Mouse (Mus musculus): Measurements from ENCODE around the gene Man2b2. TPM values are rescaled to one million over a fixed set of nuclear protein-coding genes. Genes with fewer than 3 reads are reported as not detected.

Gene Man2b2
- polyA plus RNA-seq, 1 experiment from 2014 or later, result 12.2 TPM

GRCm38 (mm10) chr5:36775317-36775716, 55.1 kb downstream of the Man2b2 start:
- Histone ChIP-seq H3K27ac (ENCODE audit: low read depth, low read length) (no peak overlapping the region), H3K9ac (ENCODE audit: low read length) (no peak overlapping the region), H3K27me3 (ENCODE audit: control insufficient read depth, insufficient read depth, low read length) (no peaks in the 10 kb centered on the region), H3K36me3 (ENCODE audit: control insufficient read depth, insufficient read depth, low read length) (no peaks in the 10 kb centered on the region), H3K9me3 (ENCODE audit: control insufficient read depth, low read length) (no peaks in the 10 kb centered on the region; the same call in 1 of the 2 replicates), H3K4me2 (ENCODE audit: low read depth, low read length, severe bottlenecking) (no peak overlapping the region), H3K4me1 (replicated peaks; ENCODE audit: control insufficient read depth, insufficient read depth, low read length) (peaks cover 3% of the 10 kb centered on the region; the same call in 1 of the 2 replicates), H3K4me3 (ENCODE audit: low read depth, low read length) (no peak overlapping the region)
- 83% methylated on average over 2 of the region's 2 CpGs for WGBS
- no peak for DNase-seq (ENCODE audit: low spot score)
- no peak for ATAC-seq (replicated peaks; ENCODE audit: low FRiP score)

- DNase-seq (ENCODE audit: low spot score) (no peak), ATAC-seq (replicated peaks; ENCODE audit: low FRiP score) (no peak)
- no peak overlapping the region for H3K9ac ChIP-seq (ENCODE audit: low read length)
- H3K4me1 ChIP-seq (replicated peaks; ENCODE audit: control insufficient read depth, insufficient read depth, low read length), result peaks cover 3% of the 10 kb centered on the region; the same call in 1 of the 2 replicates
- 84% methylated on average over 5 of the region's 5 CpGs for WGBS
- no peak overlapping the region for H3K27ac ChIP-seq (ENCODE audit: low read depth, low read length)
- H3K4me3 ChIP-seq (ENCODE audit: low read depth, low read length), result no peak overlapping the region
- H3K4me2 ChIP-seq (ENCODE audit: low read depth, low read length, severe bottlenecking), result no peak overlapping the region
- no peaks in the 10 kb centered on the region for H3K9me3 ChIP-seq (ENCODE audit: control insufficient read depth, low read length)
- no peaks in the 10 kb centered on the region for H3K36me3 ChIP-seq (ENCODE audit: control insufficient read depth, insufficient read depth, low read length)
- no peaks in the 10 kb centered on the region for H3K27me3 ChIP-seq (ENCODE audit: control insufficient read depth, insufficient read depth, low read length)
Observed at GRCm38 (mm10) chr5:36772586-36772985, 57.9 kb downstream of the Man2b2 start.

GRCm38 (mm10) chr5:36769603-36770002, 60.9 kb downstream of the Man2b2 start:
- no peak overlapping the region for H3K4me2 ChIP-seq (ENCODE audit: low read depth, low read length, severe bottlenecking)
- H3K27me3 ChIP-seq (ENCODE audit: control insufficient read depth, insufficient read depth, low read length), result no peaks in the 10 kb centered on the region
- no peak overlapping the region for H3K4me3 ChIP-seq (ENCODE audit: low read depth, low read length)
- no peaks in the 10 kb centered on the region for H3K9me3 ChIP-seq (ENCODE audit: control insufficient read depth, low read length)
- H3K4me1 ChIP-seq (replicated peaks; ENCODE audit: control insufficient read depth, insufficient read depth, low read length), result no peaks in the 10 kb centered on the region
- 72% methylated on average over 3 of the region's 3 CpGs for WGBS
- ATAC-seq (replicated peaks; ENCODE audit: low FRiP score) (no peak), DNase-seq (ENCODE audit: low spot score) (no peak)
- no peak overlapping the region for H3K9ac ChIP-seq (ENCODE audit: low read length)
- H3K27ac ChIP-seq (ENCODE audit: low read depth, low read length), result no peak overlapping the region
- no peaks in the 10 kb centered on the region for H3K36me3 ChIP-seq (ENCODE audit: control insufficient read depth, insufficient read depth, low read length)

- H3K27me3 ChIP-seq (ENCODE audit: control insufficient read depth, insufficient read depth, low read length), result no peaks in the 10 kb centered on the region
- no peak for DNase-seq (ENCODE audit: low spot score)
- no peak overlapping the region for H3K9ac ChIP-seq (ENCODE audit: low read length)
- 0 out of 2 replicates have a peak overlapping the region, but pooled peaks have one; percentile 5 for H3K27ac ChIP-seq (ENCODE audit: low read depth, low read length)
- no peaks in the 10 kb centered on the region for H3K36me3 ChIP-seq (ENCODE audit: control insufficient read depth, insufficient read depth, low read length)
- no peak overlapping the region for H3K4me3 ChIP-seq (ENCODE audit: low read depth, low read length)
- H3K4me1 ChIP-seq (replicated peaks; ENCODE audit: control insufficient read depth, insufficient read depth, low read length), result no peaks in the 10 kb centered on the region
- no peak overlapping the region for H3K4me2 ChIP-seq (ENCODE audit: low read depth, low read length, severe bottlenecking)
- WGBS, result 35% methylated on average over 10 of the region's 10 CpGs
- peak; percentile 70 for ATAC-seq (replicated peaks; ENCODE audit: low FRiP score)
- no peaks in the 10 kb centered on the region for H3K9me3 ChIP-seq (ENCODE audit: control insufficient read depth, low read length)
Observed at GRCm38 (mm10) chr5:36766958-36767703, 63.3 kb downstream of the Man2b2 start.

GRCm38 (mm10) chr5:36759848-36760247, 70.6 kb downstream of the Man2b2 start:
- no peak overlapping the region for H3K27ac ChIP-seq (ENCODE audit: low read depth, low read length)
- no peaks in the 10 kb centered on the region for H3K4me1 ChIP-seq (replicated peaks; ENCODE audit: control insufficient read depth, insufficient read depth, low read length)
- ATAC-seq (replicated peaks; ENCODE audit: low FRiP score), result no peak
- DNase-seq (ENCODE audit: low spot score), result no peak
- H3K36me3 ChIP-seq (ENCODE audit: control insufficient read depth, insufficient read depth, low read length), result no peaks in the 10 kb centered on the region
- H3K27me3 ChIP-seq (ENCODE audit: control insufficient read depth, insufficient read depth, low read length), result no peaks in the 10 kb centered on the region
- no peak overlapping the region for H3K9ac ChIP-seq (ENCODE audit: low read length)
- no peak overlapping the region for H3K4me3 ChIP-seq (ENCODE audit: low read depth, low read length)
- 78% methylated on average over 4 of the region's 4 CpGs for WGBS
- no peak overlapping the region for H3K4me2 ChIP-seq (ENCODE audit: low read depth, low read length, severe bottlenecking)
- H3K9me3 ChIP-seq (ENCODE audit: control insufficient read depth, low read length), result no peaks in the 10 kb centered on the region

- Histone ChIP-seq H3K27me3 (ENCODE audit: control insufficient read depth, insufficient read depth, low read length) (no peaks in the 10 kb centered on the region), H3K4me3 (ENCODE audit: low read depth, low read length) (no peak overlapping the region), H3K9ac (ENCODE audit: low read length) (no peak overlapping the region), H3K9me3 (ENCODE audit: control insufficient read depth, low read length) (no peaks in the 10 kb centered on the region), H3K4me2 (ENCODE audit: low read depth, low read length, severe bottlenecking) (no peak overlapping the region), H3K36me3 (ENCODE audit: control insufficient read depth, insufficient read depth, low read length) (no peaks in the 10 kb centered on the region), H3K27ac (ENCODE audit: low read depth, low read length) (no peak overlapping the region), H3K4me1 (replicated peaks; ENCODE audit: control insufficient read depth, insufficient read depth, low read length) (no peaks in the 10 kb centered on the region)
- WGBS, result 64% methylated on average over 5 of the region's 5 CpGs
- no peak for DNase-seq (ENCODE audit: low spot score)
- no peak for ATAC-seq (replicated peaks; ENCODE audit: low FRiP score)
Observed at GRCm38 (mm10) chr5:36757033-36757432, 73.4 kb downstream of the Man2b2 start.

Other genes starting within 250 kb of the Man2b2 start
- 48.3 and 50.8 TPM in 2 replicates for gene Tbc1d14, start 237.4 kb downstream of the Man2b2 start, polyA plus RNA-seq (2014; fragmentation: Nextera tagmentation; extraction: Ambion mirVana)
- gene D5Ertd579e, start 134.6 kb downstream of the Man2b2 start, polyA plus RNA-seq (2014; fragmentation: Nextera tagmentation; extraction: Ambion mirVana), result 39.9 and 41.9 TPM in 2 replicates
- gene Bloc1s4, start 82.0 kb downstream of the Man2b2 start, polyA plus RNA-seq (2014; fragmentation: Nextera tagmentation; extraction: Ambion mirVana), result 22.9 and 25.6 TPM in 2 replicates
- gene Mrfap1, start 33.9 kb downstream of the Man2b2 start, polyA plus RNA-seq (2014; fragmentation: Nextera tagmentation; extraction: Ambion mirVana), result 563 and 565 TPM in 2 replicates
- gene Ppp2r2c, start 37.9 kb upstream of the Man2b2 start, polyA plus RNA-seq (2014; fragmentation: Nextera tagmentation; extraction: Ambion mirVana), result 1.0 and 1.4 TPM in 2 replicates
- 8.8 and 9.3 TPM in 2 replicates for gene Wfs1, start 158.6 kb upstream of the Man2b2 start, polyA plus RNA-seq (2014; fragmentation: Nextera tagmentation; extraction: Ambion mirVana)

All from forebrain, embryonic 11.5 days (tissue).